Mouse (Mus musculus) heart, embryonic 14.5 days (tissue): ENCODE results near the gene Amy2a3. TPM values are rescaled to one million over a fixed set of nuclear protein-coding genes. Genes with fewer than 3 reads are reported as not detected.

Experiments used
- polyA plus RNA-seq: library from polyadenylated mRNA; unstranded; fragments of >200 nt; fragmentation: Nextera tagmentation; extraction: Ambion mirVana; gene quantifications from 2 replicates; pipeline ENCODE4 v1.2.1, GENCODE M21; 2014

Gene Amy2a3
- polyA plus RNA-seq, 1 experiment from 2014 or later, result not detected

Other genes with a start within 250 kb of the Amy2a3 start
- not detected in 2 replicates for gene Amy2a5, start 65.2 kb downstream of the Amy2a3 start, polyA plus RNA-seq
- not detected in 2 replicates for gene Amy2a4, start 32.6 kb downstream of the Amy2a3 start, polyA plus RNA-seq
- not detected in 2 replicates for gene Amy2a2, start 32.6 kb upstream of the Amy2a3 start, polyA plus RNA-seq
- not detected in 2 replicates for gene Amy2a1, start 208.4 kb upstream of the Amy2a3 start, polyA plus RNA-seq